Mouse (Mus musculus): ENCODE measurements at regions not wholly inside any gene's neighbourhood (a gene's known extent, or its start where the extent isn't known, plus 50 kb on each side); places are given as distances from the start of the nearest gene placed in this dataset.
A peak's percentile ranks its signal among the peaks of the same experiment; 100 is the strongest.

GRCm38 (mm10) chr12:29096033-29096913 lies 344.7 kb downstream of the Eipr1 start:
- Histone ChIP-seq H3K9ac (ENCODE audit: low read depth, low read length) (no peak overlapping the region), H3K27me3 (replicated peaks; ENCODE audit: control insufficient read depth, insufficient read depth, low read length) (no peaks in the 10 kb centered on the region), H3K4me2 (ENCODE audit: low read depth, low read length) (no peak overlapping the region), H3K27ac (ENCODE audit: low read length) (no peak overlapping the region), H3K9me3 (ENCODE audit: control insufficient read depth, low read length) (no peaks in the 10 kb centered on the region), H3K4me1 (ENCODE audit: control insufficient read depth, insufficient read depth, low read length) (peaks cover 10% of the 10 kb centered on the region; the same call in 1 of the 2 replicates), H3K4me3 (ENCODE audit: low read length) (no peak overlapping the region), H3K36me3 (ENCODE audit: control insufficient read depth, insufficient read depth, low read length) (no peaks in the 10 kb centered on the region)
- ATAC-seq, result peak; percentile 69; the same call in 1 of the 2 replicates
- WGBS, result 6% methylated on average over 16 of the region's 16 CpGs

DNA sequence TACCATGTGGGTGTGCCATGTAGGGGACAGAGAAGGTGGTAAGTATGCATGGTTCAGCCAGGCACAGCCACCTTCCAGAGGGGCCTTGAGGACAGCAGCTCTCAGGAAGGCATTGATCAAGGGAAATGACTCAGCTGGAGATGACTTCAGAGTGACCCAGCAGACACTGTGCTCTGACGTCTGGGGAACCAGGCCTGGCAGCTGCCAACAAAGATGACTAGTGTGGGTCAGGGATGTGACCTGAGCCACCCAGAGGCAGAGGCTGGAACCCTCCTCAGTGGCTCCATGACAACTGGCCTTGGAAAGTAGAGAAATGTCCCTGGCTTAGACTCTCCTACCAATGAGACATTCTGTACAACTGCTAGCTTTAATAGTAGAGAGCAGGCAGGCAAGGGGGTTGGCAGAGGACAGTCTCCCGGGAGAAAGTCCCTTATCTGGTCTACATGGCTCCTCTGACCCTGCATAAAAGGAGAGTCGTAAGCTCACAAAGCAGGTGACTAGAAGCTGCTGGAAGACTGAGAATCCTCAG lies 348.5 kb downstream of the Eipr1 start:
- H3K4me1 ChIP-seq (ENCODE audit: control insufficient read depth, insufficient read depth, low read length), result peaks cover 10% of the 10 kb centered on the region; the same call in 1 of the 2 replicates
- H3K4me2 ChIP-seq (ENCODE audit: low read depth, low read length), result no peak overlapping the region
- 65% methylated on average over 3 of the region's 3 CpGs for WGBS

GRCm38 (mm10) chr12:29106893-29107719 lies 355.5 kb downstream of the Eipr1 start:
- H3K4me3 ChIP-seq (ENCODE audit: low read length), result no peak overlapping the region
- H3K27ac ChIP-seq (ENCODE audit: low read length), result no peak overlapping the region
- no peak overlapping the region for H3K9ac ChIP-seq (ENCODE audit: low read depth, low read length)
- H3K9me3 ChIP-seq (ENCODE audit: control insufficient read depth, low read length), result no peaks in the 10 kb centered on the region
- H3K27me3 ChIP-seq (replicated peaks; ENCODE audit: control insufficient read depth, insufficient read depth, low read length), result no peaks in the 10 kb centered on the region
- H3K36me3 ChIP-seq (ENCODE audit: control insufficient read depth, insufficient read depth, low read length), result no peaks in the 10 kb centered on the region
- WGBS, result 64% methylated on average over 16 of the region's 16 CpGs
- no peaks in the 10 kb centered on the region for H3K4me1 ChIP-seq (ENCODE audit: control insufficient read depth, insufficient read depth, low read length)
- no peak for ATAC-seq
- H3K4me2 ChIP-seq (ENCODE audit: low read depth, low read length), result no peak overlapping the region

More for the DNA sequence above, 348.5 kb downstream of the Eipr1 start:
- H3K27me3 ChIP-seq (replicated peaks; ENCODE audit: control insufficient read depth, insufficient read depth, low read length), result no peaks in the 10 kb centered on the region
- no peaks in the 10 kb centered on the region for H3K36me3 ChIP-seq (ENCODE audit: control insufficient read depth, insufficient read depth, low read length)
- H3K9ac ChIP-seq (ENCODE audit: low read depth, low read length), result no peak overlapping the region
- no peak for ATAC-seq
- H3K4me3 ChIP-seq (ENCODE audit: low read length), result no peak overlapping the region
- H3K9me3 ChIP-seq (ENCODE audit: control insufficient read depth, low read length), result no peaks in the 10 kb centered on the region
- no peak overlapping the region for H3K27ac ChIP-seq (ENCODE audit: low read length)

- ATAC-seq, result no peak
- H3K27me3 ChIP-seq (replicated peaks; ENCODE audit: control insufficient read depth, insufficient read depth, low read length), result no peaks in the 10 kb centered on the region
- H3K4me2 ChIP-seq (ENCODE audit: low read depth, low read length), result no peak overlapping the region
- H3K4me3 ChIP-seq (ENCODE audit: low read length), result no peak overlapping the region
- no peaks in the 10 kb centered on the region for H3K4me1 ChIP-seq (ENCODE audit: control insufficient read depth, insufficient read depth, low read length)
- no peaks in the 10 kb centered on the region for H3K36me3 ChIP-seq (ENCODE audit: control insufficient read depth, insufficient read depth, low read length)
- WGBS, result 69% methylated on average over 3 of the region's 3 CpGs
- H3K9me3 ChIP-seq (ENCODE audit: control insufficient read depth, low read length), result no peaks in the 10 kb centered on the region
- H3K27ac ChIP-seq (ENCODE audit: low read length), result no peak overlapping the region
- no peak overlapping the region for H3K9ac ChIP-seq (ENCODE audit: low read depth, low read length)
Observed at GRCm38 (mm10) chr12:29107720-29108051, 356.1 kb downstream of the Eipr1 start.

- 68% methylated on average over 2 of the region's 2 CpGs for WGBS
- no peaks in the 10 kb centered on the region for H3K4me1 ChIP-seq (ENCODE audit: control insufficient read depth, insufficient read depth, low read length)
Observed at GRCm38 (mm10) chr12:29118336-29118735, 366.7 kb downstream of the Eipr1 start.

DNA sequence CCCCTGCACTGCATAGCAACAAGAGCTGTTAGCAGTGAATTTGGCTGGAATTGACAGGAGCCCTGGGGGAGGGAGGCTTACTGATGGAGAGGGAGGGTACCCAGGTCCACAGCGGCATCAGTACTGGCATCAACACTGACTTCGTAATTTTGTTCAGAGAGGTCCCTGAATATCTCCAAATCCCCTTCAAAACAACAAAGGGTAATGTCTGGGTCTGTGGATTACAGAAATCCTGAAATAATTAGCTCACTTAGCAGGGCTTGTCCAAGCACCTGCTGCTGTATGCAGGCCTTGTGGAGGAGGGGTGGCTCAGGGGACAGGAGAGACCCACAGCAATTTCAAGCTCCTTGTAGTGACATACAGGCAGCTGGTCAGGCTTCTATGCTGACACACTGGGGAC lies 369.6 kb downstream of the Eipr1 start:
- 88% methylated on average over 2 of the region's 2 CpGs for WGBS
- H3K4me2 ChIP-seq (ENCODE audit: low read depth, low read length), result no peak overlapping the region
- no peaks in the 10 kb centered on the region for H3K9me3 ChIP-seq (ENCODE audit: control insufficient read depth, low read length)
- H3K27me3 ChIP-seq (replicated peaks; ENCODE audit: control insufficient read depth, insufficient read depth, low read length), result no peaks in the 10 kb centered on the region
- H3K27ac ChIP-seq (ENCODE audit: low read length), result no peak overlapping the region
- H3K4me1 ChIP-seq (ENCODE audit: control insufficient read depth, insufficient read depth, low read length), result no peaks in the 10 kb centered on the region
- H3K4me3 ChIP-seq (ENCODE audit: low read length), result no peak overlapping the region
- no peaks in the 10 kb centered on the region for H3K36me3 ChIP-seq (ENCODE audit: control insufficient read depth, insufficient read depth, low read length)
- no peak overlapping the region for H3K9ac ChIP-seq (ENCODE audit: low read depth, low read length)
- no peak for ATAC-seq

More at GRCm38 (mm10) chr12:29118336-29118735, 366.7 kb downstream of the Eipr1 start:
- Histone ChIP-seq H3K27ac (ENCODE audit: low read length) (no peak overlapping the region), H3K36me3 (ENCODE audit: control insufficient read depth, insufficient read depth, low read length) (no peaks in the 10 kb centered on the region), H3K9me3 (ENCODE audit: control insufficient read depth, low read length) (no peaks in the 10 kb centered on the region), H3K9ac (ENCODE audit: low read depth, low read length) (no peak overlapping the region), H3K4me2 (ENCODE audit: low read depth, low read length) (no peak overlapping the region), H3K27me3 (replicated peaks; ENCODE audit: control insufficient read depth, insufficient read depth, low read length) (no peaks in the 10 kb centered on the region), H3K4me3 (ENCODE audit: low read length) (no peak overlapping the region)
- ATAC-seq, result no peak

DNA sequence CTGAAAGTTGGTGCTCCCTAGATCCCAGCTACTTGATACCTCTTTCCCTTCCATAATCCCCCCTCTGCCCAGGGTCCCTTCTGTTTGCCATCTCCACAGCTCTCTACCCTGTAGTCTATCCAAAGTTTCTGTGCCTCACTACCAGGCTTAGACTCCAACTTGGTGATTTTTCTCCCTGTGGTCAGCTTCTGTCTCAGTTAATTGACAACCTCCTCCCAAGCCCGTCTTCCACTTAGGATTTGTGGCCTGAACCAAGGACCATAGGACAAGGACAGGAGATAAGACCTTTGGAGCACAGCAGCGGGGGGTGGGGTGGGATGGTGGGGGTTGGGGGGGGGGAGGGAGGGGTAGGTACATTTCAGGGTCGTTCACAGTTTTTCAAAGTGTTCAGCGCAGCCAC lies 371.3 kb downstream of the Eipr1 start:
- H3K27ac ChIP-seq (ENCODE audit: low read length), result no peak overlapping the region
- no peak overlapping the region for H3K4me3 ChIP-seq (ENCODE audit: low read length)
- no peaks in the 10 kb centered on the region for H3K27me3 ChIP-seq (replicated peaks; ENCODE audit: control insufficient read depth, insufficient read depth, low read length)
- no peak for ATAC-seq
- H3K4me1 ChIP-seq (ENCODE audit: control insufficient read depth, insufficient read depth, low read length), result no peaks in the 10 kb centered on the region
- H3K9ac ChIP-seq (ENCODE audit: low read depth, low read length), result no peak overlapping the region
- H3K4me2 ChIP-seq (ENCODE audit: low read depth, low read length), result no peak overlapping the region
- H3K9me3 ChIP-seq (ENCODE audit: control insufficient read depth, low read length), result no peaks in the 10 kb centered on the region
- no peaks in the 10 kb centered on the region for H3K36me3 ChIP-seq (ENCODE audit: control insufficient read depth, insufficient read depth, low read length)
- 90% methylated on average over 4 of the region's 4 CpGs for WGBS

GRCm38 (mm10) chr12:29124079-29124668 lies 372.6 kb downstream of the Eipr1 start:
- Histone ChIP-seq H3K4me1 (ENCODE audit: control insufficient read depth, insufficient read depth, low read length) (no peaks in the 10 kb centered on the region), H3K4me2 (ENCODE audit: low read depth, low read length) (no peak overlapping the region), H3K27ac (ENCODE audit: low read length) (no peak overlapping the region), H3K4me3 (ENCODE audit: low read length) (no peak overlapping the region), H3K9ac (ENCODE audit: low read depth, low read length) (no peak overlapping the region), H3K27me3 (replicated peaks; ENCODE audit: control insufficient read depth, insufficient read depth, low read length) (no peaks in the 10 kb centered on the region), H3K9me3 (ENCODE audit: control insufficient read depth, low read length) (no peaks in the 10 kb centered on the region), H3K36me3 (ENCODE audit: control insufficient read depth, insufficient read depth, low read length) (no peaks in the 10 kb centered on the region)
- ATAC-seq, result no peak
- 40% methylated on average over 7 of the region's 7 CpGs for WGBS

GRCm38 (mm10) chr12:29128844-29129243 lies 377.2 kb downstream of the Eipr1 start:
- Histone ChIP-seq H3K27ac (ENCODE audit: low read length) (no peak overlapping the region), H3K9ac (ENCODE audit: low read depth, low read length) (no peak overlapping the region), H3K4me2 (ENCODE audit: low read depth, low read length) (no peak overlapping the region), H3K4me3 (ENCODE audit: low read length) (no peak overlapping the region), H3K9me3 (ENCODE audit: control insufficient read depth, low read length) (no peaks in the 10 kb centered on the region), H3K36me3 (ENCODE audit: control insufficient read depth, insufficient read depth, low read length) (no peaks in the 10 kb centered on the region), H3K27me3 (replicated peaks; ENCODE audit: control insufficient read depth, insufficient read depth, low read length) (no peaks in the 10 kb centered on the region), H3K4me1 (ENCODE audit: control insufficient read depth, insufficient read depth, low read length) (no peaks in the 10 kb centered on the region)
- peak; percentile 40; the same call in 1 of the 2 replicates for ATAC-seq
- WGBS, result 25% methylated on average over 10 of the region's 10 CpGs
